Mouse (Mus musculus) layer of hippocampus, postnatal 14 days (tissue): ENCODE results near the gene Coro7. TPM values are rescaled to one million over a fixed set of nuclear protein-coding genes. Genes with fewer than 3 reads are reported as not detected.
"Not testable (repeated sequence)": the region's sequence is repeated elsewhere in the genome, so short reads cannot be mapped to it uniquely, and the experiment has no call there.

Experiments
- DNase-seq, 2 experiments: peaks; one replicate each; pipeline ENCODE4 v3.0.0; 2021 to 2022; ENCODE audit warnings: low spot score in 2 of 2, mixed read lengths in 1 of 2
- long read RNA-seq, 2 experiments: library from polyadenylated mRNA; stranded (forward); transcript quantifications; one replicate each; pipeline ENCODE4 v2.0.0; 2021
- total RNA-seq, 2 experiments: library from RNA; stranded (reverse); gene quantifications; 2 replicates each; pipeline ENCODE4 v1.2.3; 2021

The Coro7 gene
- total RNA-seq: 10 to 100 TPM; 95.7 to 95.9 TPM
- long read RNA-seq, experiment 1, full-length matches to known transcripts: 21 of 59 reads
- long read RNA-seq, experiment 1, partial matches to known transcripts: 26 of 59 reads
- long read RNA-seq, experiment 1, other reads (novel, unspliced or antisense): 12 of 59 reads
- long read RNA-seq, experiment 2, full-length matches to known transcripts: 9 of 65 reads
- long read RNA-seq, experiment 2, partial matches to known transcripts: 37 of 65 reads
- long read RNA-seq, experiment 2, other reads (novel, unspliced or antisense): 19 of 65 reads

DNA sequence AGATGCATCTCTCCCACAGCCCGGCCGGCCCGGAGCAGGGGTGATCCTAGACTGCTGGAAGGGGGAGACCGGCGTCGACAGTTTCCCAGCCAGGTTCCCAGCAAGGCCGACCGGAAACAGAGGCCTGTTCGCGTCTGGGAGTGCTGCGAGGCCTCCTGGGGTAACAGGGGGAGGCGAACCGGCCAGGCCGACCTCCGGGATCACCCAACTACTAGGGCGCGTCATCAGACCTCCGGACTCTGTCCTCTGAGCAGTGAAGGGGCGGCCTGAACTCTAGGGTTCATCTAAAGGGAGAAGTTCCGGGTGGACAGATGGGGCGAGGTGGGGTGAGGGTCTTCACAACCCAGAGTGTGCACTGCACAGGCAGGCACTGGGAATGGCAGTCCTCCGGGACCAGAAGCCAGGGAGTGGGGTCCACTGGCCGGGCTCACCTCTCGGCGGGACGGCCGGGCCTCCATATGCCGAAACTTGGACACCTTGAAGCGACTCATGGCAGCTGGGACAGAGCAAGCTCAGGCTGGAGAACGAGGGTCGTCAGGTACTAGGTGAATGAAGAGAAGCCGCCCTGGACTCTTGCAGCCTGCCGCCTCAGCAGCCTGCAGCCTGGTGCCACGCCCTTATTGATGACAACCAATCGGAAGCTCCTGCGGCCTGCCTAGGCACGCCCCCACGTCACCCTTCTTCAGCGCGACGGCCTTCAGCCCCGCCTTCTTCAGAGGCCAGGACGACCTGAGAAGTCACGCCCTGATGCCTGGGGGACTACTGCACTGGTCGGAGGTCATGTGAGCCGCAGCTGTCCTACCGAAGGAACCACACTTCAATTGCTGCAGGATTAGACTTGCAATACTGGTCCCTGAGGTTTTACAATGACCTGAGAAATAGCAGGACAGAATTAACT lies at the start of gene Coro7:
TSS of gene Coro7 (minus strand) at position 657 of the 898 bp plus-strand sequence.
- peak; percentile 76 to 87 for DNase-seq

DNA sequence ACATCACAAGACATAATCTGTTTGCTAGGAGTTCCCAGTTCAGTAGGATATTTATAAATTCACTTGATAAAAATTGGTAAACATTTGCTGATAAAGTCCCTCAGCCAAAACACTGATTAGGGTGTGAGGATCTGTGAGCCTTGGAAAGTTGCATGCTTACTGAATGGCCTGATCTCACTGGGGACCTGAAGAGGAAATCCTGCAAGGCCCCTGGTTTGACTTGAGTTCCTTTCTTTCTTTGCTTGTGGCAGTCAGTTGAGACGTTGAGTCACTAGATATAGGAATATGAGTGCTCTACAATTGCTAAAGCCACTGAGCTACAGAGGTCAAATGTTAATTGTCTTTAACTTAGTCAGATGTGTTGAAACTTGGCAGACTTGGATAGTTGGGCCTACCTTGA lies 48.4 kb upstream of the Coro7 start:
- no peak for DNase-seq

DNA sequence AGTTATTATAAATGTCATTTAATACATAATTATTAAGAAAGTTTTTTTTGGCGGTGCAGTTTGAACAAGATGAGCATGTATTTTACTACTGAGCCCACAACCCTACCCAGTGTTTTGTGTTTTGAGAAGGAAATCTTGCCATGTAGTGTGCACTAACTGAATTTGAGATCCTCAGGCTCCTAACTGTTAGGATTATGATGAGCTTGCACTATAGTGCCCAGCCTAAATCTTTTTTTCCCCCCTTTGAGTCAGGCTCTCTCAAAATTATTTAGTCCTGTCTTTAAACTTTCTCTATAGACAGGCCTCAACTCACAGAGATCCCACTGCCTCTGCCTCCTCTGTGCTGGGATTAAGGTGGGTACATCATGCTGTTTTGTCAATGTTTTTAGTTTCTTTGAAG lies 47.9 kb upstream of the Coro7 start:
- DNase-seq: no peak

- no peak for DNase-seq
These were observed 47.1 kb upstream of the Coro7 start for GRCm38 (mm10) chr16:4726528-4727128.

DNA sequence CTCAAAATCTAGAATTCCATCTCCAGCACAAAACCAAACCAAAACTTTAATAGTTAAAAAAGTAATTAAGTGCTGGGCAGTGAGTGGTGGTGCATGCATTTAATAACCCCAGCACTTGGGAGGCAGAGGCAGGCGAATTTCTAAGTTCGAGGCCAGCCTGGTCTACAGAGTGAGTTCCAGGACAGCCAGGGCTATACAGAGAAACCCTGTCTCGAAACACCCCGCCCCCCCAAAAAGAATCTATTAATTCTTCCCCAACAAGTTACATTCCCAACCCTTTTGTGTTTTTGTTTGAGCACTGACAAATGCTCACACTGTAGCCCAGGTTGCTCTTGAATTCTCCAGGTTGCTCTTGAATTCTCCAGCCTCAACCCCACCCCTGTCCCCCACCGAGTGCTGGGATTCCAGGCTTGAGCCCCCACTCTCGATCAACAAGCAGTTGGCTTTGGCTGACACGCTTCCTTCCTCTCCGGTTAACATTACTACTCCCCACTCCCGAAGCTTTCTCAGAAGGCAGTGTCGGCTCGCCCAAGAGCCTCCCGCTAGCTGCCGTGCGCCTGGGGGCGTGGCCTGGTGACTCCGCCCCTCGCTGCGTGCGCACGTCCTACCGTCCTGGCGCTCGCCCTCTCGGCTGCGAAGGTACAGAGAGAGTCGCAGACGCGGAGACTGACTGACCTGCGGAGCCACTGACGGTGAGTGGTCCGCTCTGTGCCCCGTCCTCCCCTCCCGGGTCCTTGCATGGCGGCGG lies 46.4 kb upstream of the Coro7 start, which contains the start of gene Hmox2:
TSS of gene Hmox2 (plus strand) at position 582 of the 748 bp plus-strand sequence.
- peak; percentile 91 to 92 for DNase-seq

DNA sequence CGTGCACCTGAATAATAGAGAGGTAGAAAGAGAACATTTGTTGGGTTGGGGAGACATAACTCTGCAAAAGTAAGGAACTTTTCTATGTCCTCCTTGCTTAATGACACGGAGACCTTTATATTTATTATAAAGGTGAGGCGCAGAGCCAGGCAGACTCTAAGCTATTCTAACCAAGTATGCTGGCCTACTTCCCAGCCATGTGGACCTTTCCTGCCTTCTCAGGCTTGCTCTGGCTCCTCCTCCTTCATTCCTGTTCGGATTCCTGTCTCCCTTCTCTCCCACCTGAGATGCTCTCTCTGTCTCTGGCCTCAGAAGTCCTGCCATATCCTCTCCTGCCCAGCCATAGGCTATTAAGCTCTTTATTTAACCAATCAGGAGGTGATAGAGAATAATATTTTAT lies 45.7 kb upstream of the Coro7 start:
- DNase-seq: no peak

- no peak for DNase-seq
These were observed 43.3 kb upstream of the Coro7 start for GRCm38 (mm10) chr16:4722915-4723209.

DNA sequence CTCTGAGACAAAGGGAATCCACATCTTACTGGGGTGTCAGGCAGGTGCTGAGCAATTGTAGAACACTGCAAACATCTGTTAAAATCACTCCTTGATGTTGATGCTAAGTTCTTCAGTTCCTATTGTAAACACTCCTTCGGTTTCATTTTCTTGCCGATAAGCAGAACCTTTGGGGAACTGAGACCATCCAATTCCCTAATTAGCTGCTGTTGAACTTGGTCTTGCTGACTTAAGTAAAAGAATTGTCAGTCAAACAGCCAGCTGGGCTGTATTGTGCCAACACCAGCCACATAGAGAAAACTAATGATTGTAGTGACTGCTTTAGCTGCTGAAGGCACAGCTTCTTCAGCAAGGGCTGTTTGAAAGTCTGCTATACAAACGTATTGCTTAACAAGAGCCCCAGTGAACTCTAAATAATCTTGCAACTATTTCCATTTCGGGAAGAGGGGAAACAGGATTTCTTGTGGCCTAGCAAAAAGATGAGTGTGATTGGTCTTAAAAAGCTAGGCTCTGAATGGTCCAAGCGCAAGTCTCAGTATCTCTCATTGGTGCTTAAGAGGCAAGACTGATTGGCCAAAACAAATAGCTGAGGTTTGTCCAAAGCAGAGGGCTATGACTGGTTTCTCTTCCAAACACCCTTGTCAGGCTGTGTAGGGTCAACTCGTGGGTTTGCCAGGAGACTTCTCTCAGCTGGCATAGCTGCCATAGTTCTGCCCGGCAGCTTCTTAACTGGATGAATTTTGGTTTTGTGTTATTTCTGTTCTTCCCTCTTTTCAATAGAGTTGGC lies 42.7 kb upstream of the Coro7 start:
- DNase-seq: peak in 1 of 2 experiments; percentile 30

- peak; percentile 60 to 73 for DNase-seq
These were observed 39.4 kb upstream of the Coro7 start, which contains the start of gene Nmral1 for GRCm38 (mm10) chr16:4718753-4719518. Nmral1 (minus strand) TSS chr16:4719356.

- DNase-seq: no peak
These were observed 38.3 kb upstream of the Coro7 start for GRCm38 (mm10) chr16:4717866-4718265.

GRCm38 (mm10) chr16:4713861-4714710 lies 34.5 kb upstream of the Coro7 start:
- no peak for DNase-seq

- no peak for DNase-seq
These were observed 31.6 kb upstream of the Coro7 start for GRCm38 (mm10) chr16:4711173-4711572.

- no peak for DNase-seq
These were observed 26.0 kb upstream of the Coro7 start for GRCm38 (mm10) chr16:4705541-4705940.

DNA sequence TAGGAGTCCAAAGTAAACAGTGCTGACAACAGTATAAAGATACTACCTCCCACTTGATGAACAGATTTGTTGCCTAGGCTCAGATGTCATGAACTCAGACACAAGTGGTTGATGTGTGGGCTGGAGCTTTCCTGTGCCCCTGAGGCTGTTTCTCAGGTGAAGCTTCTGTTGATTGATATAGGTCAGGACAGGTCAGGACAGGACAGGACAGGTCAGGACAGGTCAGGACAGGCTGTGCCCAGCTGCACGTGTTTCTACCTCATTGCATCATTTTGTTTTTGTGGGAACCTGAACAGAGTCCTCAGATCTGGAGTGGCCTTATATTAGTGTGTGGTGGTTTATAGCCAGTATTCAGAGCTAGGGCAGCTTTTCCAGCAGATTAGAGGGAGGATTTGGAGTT lies 23.1 kb upstream of the Coro7 start:
- DNase-seq: no peak

GRCm38 (mm10) chr16:4701211-4701610 lies 21.6 kb upstream of the Coro7 start:
- DNase-seq: no peak

DNA sequence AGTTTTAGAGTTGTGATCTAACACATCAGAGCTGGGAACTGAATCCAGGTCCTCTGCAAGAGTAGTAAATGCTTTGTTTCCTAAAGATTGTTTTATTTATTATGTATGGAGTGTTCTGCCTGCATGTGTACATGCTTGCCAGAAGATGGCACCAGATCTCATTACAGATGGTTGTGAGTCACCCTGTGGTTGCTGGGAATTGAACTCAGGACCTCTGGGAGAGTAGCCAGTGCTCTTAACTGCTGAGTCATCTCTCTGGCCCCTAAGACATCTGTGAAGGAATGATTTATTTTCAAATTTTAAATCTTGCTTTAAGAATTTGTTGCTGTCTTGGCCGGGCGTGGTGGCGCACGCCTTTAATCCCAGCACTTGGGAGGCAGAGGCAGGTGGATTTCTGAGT lies 9.8 kb upstream of the Coro7 start:
- DNase-seq: not testable (repeated sequence)

GRCm38 (mm10) chr16:4684457-4684791 lies 4.8 kb upstream of the Coro7 start:
- no peak for DNase-seq

DNA sequence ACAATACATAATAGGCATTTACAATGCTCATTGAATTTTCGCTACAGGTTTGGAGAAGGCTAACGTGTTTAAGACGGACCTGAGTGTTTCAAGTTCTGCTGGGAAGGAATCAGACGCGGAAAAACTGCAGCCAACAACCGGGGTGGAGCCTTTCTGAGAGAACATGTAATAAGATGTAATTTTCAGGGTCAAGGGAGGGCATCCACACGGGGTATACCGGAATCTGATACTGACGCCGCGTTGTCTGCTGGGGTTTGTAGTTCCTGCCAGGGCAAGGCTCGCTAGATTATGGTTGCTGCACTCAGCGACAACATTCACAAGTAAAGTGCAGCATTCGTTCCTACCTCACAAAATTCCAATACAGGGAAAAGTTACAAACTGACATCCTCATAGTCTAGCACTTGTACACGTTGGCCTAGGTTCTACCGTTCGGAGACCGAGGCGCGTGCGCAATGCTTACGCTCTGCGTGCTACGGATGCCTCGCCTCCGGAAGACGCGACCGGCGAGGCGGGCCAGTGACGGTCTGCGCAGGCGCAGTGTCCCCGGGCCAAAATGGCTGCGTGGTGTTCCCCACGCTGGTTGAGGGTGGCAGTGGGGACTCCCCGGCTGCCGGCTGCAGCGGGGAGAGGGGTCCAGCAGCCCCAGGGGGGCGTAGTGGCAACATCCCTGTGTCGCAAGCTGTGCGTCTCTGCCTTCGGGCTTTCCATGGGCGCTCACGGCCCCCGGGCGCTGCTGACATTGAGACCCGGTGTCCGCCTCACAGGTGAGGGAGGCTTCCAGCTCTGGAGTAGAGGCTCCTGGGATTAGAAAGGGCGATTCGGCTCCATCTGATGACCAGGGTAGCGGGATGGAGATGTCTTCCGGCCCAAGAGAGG lies 4.2 kb upstream of the Coro7 start:
- DNase-seq: peak; percentile 95 to 98
